Mouse (Mus musculus) adrenal gland, postnatal 4 days (tissue): Measurements from ENCODE around the gene Gm49392. TPM values are rescaled to one million over a fixed set of nuclear protein-coding genes. Genes with fewer than 3 reads are reported as not detected.
"Not testable (repeated sequence)": the region's sequence is repeated elsewhere in the genome, so short reads cannot be mapped to it uniquely, and the experiment has no call there.

Source experiments
- DNase-seq, 2 experiments: peaks; one replicate each; pipeline ENCODE4 v3.0.0; 2021 to 2022; ENCODE audit warnings: low spot score in 2 of 2, mixed read lengths in 2 of 2
- long read RNA-seq, 2 experiments: library from polyadenylated mRNA; stranded (forward); transcript quantifications; one replicate each; pipeline ENCODE4 v2.0.0; 2021
- total RNA-seq, 2 experiments: library from RNA; stranded (reverse); gene quantifications; 2 replicates each; pipeline ENCODE4 v1.2.3; 2021

The Gm49392 gene
- total RNA-seq: under 1 TPM in 1 of 2 experiments, not detected in 1; 0.93 TPM
- long read RNA-seq, experiment 1: 0 reads
- long read RNA-seq, experiment 2, partial matches to known transcripts: 11 of 13 reads
- long read RNA-seq, experiment 2, other reads (novel, unspliced or antisense): 2 of 13 reads

GRCm38 (mm10) chr13:60896794-60897193 is at the start of gene Gm49392:
TSS of gene Gm49392 (minus strand) at chr13:60896894.
- not testable (repeated sequence) for DNase-seq

GRCm38 (mm10) chr13:60941884-60942283 is 45.2 kb upstream of the Gm49392 start, which contains the start of gene Tpbpa:
TSS of gene Tpbpa (minus strand) at chr13:60941984.
- not testable (repeated sequence) for DNase-seq

GRCm38 (mm10) chr13:60936500-60936901 is 39.8 kb upstream of the Gm49392 start, which contains the start of the genes Gm49391 and Ctla2a:
TSS of gene Gm49391 (minus strand) at chr13:60936571.
TSS of gene Ctla2a (minus strand) at chr13:60936625.
- DNase-seq: no peak

GRCm38 (mm10) chr13:60935490-60935889 is 38.8 kb upstream of the Gm49392 start, which contains the start of gene Gm49393:
TSS of gene Gm49393 (minus strand) at chr13:60935590.
- DNase-seq: not testable (repeated sequence)

- not testable (repeated sequence) for DNase-seq
These were observed 8.1 kb upstream of the Gm49392 start, which contains the start of gene Tpbpb for GRCm38 (mm10) chr13:60904780-60905179. TSS of gene Tpbpb (minus strand) at chr13:60904880.

GRCm38 (mm10) chr13:60897328-60897727 is 634 bp upstream of the Gm49392 start, which contains the start of gene Ctla2b:
TSS of gene Ctla2b (minus strand) at chr13:60897447.
- DNase-seq: no peak

- DNase-seq: no peak
These were observed 1.1 kb downstream of the Gm49392 start for GRCm38 (mm10) chr13:60895406-60896160.

DNA sequence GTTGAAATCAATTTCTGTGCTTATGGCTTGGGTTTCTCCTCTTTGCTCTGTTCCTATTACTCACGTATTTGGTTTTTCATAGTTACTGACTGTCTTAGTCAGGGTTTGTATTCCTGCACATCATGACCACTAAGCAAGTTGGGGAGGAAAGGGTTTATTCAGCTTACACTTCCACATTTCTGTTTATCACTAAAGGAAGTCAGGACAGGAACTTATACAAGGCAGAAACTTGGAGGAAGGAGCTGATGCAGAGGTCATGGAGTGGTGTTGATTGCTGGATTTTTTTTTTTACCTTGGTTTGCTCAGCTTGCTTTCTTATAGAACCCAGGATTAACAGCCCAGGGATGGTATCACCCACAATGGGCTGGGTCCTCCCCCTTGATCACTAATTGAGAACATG is 4.4 kb downstream of the Gm49392 start:
- DNase-seq: no peak

DNA sequence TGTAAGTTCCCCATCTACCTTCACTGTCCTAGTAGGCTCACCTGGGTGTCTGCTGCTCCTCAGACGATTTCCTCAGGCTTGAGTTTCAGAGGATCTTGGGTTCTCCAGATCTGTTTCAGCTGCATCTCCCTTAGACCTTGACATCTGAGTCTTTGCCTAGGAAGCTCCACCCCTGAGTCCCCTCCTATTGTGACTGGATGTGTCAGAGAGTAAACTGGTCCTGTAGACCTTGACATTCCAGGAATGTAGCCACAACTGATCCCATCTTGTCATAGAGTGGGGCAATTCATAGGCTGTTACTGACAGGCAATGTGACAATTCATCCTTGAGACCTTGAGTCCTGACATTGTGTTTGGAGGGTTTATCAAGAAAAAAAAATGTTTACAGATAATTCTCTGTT is 32.4 kb downstream of the Gm49392 start, which contains the start of gene 4930486L24Rik:
Gene 4930486L24Rik (minus strand): TSS at position 195 of the 400 bp plus-strand sequence.
- no peak for DNase-seq

DNA sequence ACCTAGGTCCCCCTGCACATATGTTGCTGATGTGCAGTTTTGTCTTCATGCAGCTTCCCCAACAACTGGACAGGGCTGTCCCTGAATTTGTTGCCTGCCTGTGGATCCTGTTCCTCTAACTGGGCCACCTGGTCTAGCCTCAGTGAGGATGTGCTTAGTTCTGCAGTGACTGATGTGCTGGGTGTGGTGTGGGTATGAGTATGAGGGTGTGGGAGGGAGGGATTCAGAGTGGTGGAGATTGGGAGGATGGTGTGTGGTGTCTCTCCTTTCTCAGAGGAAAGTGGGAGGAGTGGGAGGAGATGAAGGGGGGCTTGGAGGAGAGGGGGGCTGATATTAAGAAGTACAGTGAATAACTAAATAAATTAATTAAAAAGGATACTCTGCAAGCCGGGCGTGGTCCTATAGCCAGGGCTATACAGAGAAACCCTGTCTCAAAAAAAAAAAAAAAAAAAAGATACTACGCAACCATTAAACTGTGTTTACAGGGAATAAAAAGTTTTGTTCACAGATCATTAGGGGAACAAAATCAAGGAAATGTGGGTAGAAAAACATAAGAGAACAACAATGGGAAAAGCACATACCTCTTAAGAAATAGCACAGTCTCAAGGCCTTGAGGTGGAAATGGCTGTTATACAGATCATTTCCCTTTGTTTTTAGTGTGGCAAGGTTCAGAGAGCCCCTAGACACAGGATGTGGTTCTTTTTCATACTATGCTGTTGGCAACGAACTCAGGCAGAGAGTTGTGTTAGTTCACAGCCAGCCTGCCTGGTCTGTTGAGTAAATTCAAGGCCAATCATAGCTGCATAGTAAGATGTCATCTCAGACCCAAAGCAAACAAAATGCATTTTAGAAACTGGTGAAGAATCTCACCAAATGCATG is 48.2 kb downstream of the Gm49392 start:
- DNase-seq: no peak

GRCm38 (mm10) chr13:60843153-60843552 is 53.5 kb downstream of the Gm49392 start:
- DNase-seq: no peak

DNA sequence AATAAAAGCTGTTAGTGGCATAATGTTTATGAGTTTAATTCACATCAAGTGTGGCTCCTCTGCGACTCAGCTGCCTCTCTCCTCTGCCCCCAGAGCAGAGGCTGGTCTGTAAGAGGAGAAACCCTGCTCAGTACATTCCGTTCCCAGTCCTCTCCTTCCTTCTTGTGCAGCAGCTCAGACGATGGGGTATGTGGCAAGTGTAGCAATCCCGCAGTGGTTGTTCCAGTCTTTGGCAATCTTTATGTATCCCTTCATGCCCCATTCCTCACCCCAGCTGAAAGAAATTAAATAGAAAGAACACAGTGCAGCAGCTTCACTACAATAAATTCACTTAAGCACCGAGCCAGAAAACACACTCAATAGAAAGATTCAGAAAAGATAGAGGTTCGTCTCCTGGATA is 54.0 kb downstream of the Gm49392 start:
- no peak for DNase-seq

DNA sequence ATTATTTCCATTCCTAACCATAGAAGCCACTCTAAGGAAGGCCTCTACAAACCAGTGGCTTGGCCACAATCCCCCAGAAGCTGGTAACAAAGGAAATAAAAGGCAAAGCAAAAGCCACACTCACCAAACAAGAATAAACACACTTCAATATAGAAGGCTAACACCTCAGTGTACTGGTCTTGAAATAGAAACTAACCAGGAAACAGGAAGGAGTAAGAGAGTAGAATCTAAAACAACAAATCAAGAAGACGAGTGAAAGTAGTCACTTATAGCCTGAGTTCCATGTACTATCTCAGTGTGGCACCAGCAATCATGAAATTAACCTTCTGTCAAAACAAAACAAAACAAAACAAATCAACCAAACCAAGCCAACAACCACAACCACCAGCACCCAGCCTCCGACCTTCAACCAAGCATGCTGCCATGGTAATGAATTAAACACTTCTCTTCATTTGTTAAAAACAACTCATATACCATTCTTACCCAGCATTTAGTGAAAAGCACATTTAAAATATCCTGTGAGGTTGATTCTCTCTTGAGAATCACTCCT is 57.3 kb downstream of the Gm49392 start:
- no peak for DNase-seq

DNA sequence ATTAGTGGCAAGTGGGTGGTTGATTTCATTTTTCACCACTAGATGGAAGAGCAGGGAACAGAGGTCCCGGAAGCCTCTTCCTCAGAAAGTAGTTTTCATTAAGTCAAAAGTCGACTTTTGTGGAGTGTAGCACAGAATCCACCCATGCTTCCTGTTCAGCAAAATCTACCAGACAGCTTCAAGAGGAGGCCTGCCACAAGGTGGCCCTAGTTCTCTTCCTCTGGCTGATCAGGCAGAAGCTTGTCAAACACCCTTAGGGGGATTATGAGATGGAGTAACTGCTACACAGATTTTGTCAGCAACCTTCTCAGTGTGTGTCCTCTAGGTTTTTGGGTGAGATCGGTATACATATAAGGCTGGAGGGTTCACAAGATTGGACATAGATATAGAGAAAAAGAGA is 70.6 kb downstream of the Gm49392 start:
- no peak for DNase-seq

- no peak for DNase-seq
These were observed 76.1 kb downstream of the Gm49392 start for GRCm38 (mm10) chr13:60820486-60821175.

DNA sequence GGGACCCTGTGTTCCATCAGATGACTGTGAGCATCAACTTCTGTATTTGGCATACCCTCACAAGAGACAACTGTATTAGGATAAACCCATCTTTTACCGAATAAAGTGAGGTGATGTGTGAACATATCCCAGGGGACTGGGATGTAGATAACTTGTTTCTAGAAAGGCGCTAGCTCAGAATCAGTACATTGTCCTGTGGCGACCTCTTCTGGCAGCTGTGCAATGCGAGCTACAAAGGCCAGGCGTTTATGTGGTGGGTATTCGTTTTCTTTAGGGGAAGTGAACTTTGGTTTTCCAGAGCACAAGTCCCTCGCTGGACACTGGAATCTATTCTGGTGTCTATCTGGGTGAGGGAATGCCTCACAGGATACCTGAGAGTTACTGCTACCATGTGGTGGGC is 77.2 kb downstream of the Gm49392 start:
- no peak for DNase-seq

- DNase-seq: no peak
These were observed 83.0 kb downstream of the Gm49392 start for GRCm38 (mm10) chr13:60813722-60814121.

DNA sequence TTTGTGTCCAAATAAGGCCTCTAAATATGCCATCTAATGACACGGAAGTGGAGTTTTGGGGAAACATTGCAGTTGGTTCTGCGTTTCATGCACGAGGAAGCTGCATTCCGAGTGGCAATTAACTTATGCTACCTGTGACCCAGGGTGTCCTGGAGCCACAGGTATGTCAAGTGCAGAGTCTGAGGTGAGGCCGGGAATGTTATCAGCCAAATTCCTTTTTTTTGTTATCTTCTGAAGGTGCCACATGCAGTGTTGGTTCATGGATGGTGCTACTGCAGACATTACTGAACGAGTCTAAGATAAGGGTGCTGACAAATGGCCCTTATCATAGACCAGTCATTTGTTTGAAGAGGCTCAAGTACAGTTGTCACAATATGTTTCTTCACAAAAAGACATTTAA is 83.9 kb downstream of the Gm49392 start:
- no peak for DNase-seq

- DNase-seq: no peak
These were observed 87.0 kb downstream of the Gm49392 start for GRCm38 (mm10) chr13:60809690-60810089.

- no peak for DNase-seq
These were observed 93.9 kb downstream of the Gm49392 start, which contains the start of gene Ctsll3 for GRCm38 (mm10) chr13:60802749-60803148. TSS of gene Ctsll3 (minus strand) at chr13:60802849.
